Mouse (Mus musculus): Measurements from ENCODE around the gene Krtdap.

The Krtdap gene

DNA sequence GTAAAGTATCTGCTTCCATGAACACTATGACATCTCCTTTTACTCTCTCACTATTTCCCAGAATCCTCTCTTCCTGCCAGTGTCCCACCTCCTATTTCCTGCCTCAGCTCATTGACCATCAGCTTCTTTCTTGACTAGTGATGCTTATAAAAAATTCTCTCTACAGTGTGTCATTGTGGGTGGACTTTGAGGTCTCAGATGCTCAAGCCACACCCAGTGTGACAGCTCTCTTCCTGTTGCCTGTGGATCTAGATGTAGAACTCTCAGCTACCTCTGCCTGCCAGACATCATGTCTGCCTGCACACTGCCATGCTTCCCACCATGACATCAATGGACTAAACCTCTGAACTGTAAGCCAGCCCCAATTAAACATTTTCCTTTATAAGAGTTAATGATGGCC, 49.6 kb downstream of the Krtdap start:
- no peak for DNase-seq (ENCODE audit: low read depth, low spot score)

DNA sequence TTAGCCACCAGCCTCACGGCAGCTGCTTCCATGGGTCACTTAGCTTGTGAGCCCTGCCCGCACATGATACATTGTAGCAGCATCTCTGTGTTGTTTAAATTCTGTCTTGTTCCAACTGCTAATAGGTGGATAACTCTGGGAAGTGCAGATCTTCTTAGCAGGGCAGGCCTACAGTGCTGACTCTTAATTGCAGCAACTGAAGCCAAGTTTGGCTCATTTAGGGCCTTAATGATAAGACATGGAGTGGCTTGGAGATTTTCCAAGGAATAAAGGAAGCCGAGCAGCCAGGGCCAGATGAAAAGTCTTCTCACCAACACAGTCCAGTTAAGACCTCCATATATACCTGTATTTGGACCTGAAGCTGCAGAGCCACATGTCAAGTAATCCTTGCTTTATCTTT, 52.6 kb downstream of the Krtdap start:
- no peak for DNase-seq (ENCODE audit: low read depth, low spot score)

Data from brain, embryonic 18.5 days (tissue).